Mouse (Mus musculus) heart, adult 18-20 months (tissue): ENCODE results near the gene Isoc2b. TPM values are rescaled to one million over a fixed set of nuclear protein-coding genes. Genes with fewer than 3 reads are reported as not detected.
"Not testable (repeated sequence)": the region's sequence is repeated elsewhere in the genome, so short reads cannot be mapped to it uniquely, and the experiment has no call there.

Experiments
- DNase-seq, 2 experiments: peaks; one replicate each; pipeline ENCODE4 v3.0.0; 2021 to 2022; ENCODE audit warnings: mixed read lengths in 1 of 2
- total RNA-seq, 2 experiments: library from RNA; stranded (reverse); gene quantifications; 2 replicates each; pipeline ENCODE4 v1.2.3; 2021

Isoc2b gene
- total RNA-seq, 2 experiments from 2014 or later: 3.5 to 6.3 TPM

DNA sequence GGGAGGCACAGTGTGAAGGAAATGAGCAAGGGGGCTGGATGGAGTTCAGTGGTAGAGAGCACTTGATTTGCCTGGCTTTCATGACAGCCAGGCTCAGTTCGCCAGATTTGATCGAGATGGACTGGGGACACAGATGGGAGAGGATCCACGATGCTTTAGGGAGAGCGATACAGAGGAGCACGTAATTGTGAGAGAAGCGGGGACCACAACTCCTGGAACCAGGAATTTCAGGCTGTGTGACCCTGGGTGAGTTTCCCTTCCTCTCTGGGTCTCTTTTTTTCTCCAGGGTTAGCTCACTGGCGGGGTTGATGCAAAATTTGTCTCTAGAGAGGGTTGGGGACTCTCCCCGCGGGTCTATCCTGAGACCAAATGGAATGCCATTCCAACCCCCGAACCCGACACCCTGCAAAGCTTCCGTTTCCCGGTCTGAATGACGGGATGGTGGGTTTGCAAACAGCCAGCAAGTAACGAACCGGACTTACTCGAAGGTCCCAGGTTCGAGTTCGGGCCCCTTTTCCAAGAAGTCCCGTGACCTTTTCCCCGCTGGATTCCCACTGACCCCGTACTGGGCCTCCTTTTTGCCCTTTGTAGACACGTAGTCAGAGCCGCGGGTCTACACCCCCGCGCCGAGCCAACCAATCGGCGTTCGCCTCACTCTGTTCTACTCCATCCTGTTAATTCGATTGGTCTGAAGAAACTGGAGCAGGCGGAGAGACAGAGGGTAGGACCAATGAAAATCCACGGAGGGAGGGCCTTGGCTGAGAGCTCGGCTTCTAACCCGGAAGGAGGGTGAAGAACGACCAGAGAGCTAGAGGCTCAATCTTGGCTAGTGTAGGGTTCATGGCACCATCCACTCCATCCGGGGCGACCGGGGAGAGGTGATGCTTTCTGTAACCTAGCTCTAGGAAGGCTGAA, 4.2 kb downstream of the Isoc2b start:
- peak; percentile 99 for DNase-seq

DNA sequence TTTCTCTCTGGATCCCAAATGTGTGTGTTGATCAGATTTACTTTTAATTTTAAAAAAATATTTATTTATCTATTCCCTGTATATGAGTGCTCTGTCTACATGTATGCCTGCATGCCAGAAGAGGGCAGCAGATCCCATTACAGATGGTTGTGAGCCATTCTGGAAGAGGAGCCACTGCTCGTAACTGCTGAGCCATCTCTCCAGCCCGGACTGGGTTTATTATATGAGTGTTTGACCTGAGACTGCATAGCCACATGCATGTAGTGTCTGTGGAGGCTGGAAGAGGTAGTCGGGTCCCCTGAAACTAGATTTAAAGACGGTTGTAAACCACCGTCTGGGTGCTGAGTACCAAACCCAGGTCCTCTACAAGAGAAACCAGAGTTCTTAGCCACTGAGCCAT, 5.0 kb downstream of the Isoc2b start:
- peak; percentile 45 to 53 for DNase-seq

DNA sequence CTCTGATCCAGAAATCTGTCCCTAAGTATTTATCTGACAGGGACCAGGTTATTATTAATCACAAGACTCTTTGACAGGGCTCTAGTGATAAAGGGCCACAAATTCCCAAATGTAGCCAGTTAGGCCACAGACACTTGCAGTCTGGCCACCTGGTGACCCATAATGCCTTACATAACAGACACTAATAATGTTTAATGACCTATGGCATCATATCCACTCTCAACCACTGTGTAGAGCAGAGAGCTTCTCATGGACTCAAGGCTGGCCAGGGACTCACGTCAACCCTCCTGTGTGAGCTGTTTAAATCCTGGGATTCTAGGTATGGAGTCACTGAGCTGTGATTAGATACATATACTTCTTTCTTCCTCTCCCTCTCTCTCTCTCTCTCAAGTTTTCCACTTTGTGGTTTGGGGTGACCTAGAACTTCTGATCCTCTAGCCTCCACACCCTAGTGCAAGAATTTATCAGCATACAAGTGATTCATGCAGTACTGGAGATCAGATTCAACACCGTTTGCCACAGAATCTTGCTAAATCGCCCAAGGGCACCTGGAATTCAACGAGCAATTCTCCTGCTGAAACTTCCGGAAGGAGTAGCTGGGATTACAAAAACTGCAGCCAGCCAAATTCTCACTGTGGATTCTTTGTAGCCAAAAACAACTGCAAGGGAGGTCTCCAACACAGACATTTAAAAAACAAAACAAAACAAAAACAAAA, 5.8 kb downstream of the Isoc2b start:
- no peak for DNase-seq

DNA sequence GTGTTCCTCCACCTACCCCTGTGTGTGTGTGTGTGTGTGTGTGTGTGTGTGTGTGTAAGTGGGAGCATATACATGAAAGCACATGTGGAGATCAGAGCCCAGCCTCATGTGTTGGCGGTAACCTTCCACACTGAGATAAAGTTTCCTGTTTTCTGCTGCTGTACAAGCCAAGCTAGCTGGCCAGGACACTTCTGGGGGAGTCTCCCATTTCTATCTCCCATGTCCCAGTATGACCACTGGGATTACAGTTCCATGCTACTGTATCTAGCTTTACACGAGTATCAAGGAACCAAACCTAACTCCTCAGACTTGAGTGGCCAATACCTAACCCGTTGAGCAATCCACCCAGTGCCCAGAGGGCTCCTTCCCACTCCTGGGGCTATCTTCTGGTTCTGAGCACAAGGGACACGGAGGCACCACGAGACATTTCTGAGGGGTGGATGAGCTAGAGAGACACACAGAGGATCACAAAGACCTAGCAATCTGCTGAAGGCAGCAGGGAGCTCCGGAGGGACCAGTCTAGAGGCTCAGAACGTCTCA, 6.4 kb downstream of the Isoc2b start:
- DNase-seq: peak; percentile 23 to 25

DNA sequence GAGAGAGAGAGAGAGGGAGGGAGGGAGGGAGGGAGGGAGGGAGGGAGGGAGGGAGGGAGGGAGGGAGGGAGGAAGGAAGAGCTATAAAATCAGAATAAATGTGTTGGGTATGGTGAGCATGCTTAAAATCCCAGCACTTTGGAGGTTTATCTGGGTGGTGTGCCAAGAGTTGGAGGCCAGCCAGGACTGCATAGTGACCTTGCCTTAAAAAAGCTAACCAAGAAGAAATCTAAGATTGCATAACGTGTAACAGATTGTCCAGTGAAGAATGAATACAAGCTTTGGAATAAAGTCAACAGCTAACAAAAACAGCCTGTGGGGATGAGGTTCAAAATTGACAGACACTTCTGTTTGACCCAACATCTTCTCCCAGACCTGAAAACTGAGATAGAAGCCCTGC, 7.0 kb downstream of the Isoc2b start:
- DNase-seq: peak; percentile 81 to 89

DNA sequence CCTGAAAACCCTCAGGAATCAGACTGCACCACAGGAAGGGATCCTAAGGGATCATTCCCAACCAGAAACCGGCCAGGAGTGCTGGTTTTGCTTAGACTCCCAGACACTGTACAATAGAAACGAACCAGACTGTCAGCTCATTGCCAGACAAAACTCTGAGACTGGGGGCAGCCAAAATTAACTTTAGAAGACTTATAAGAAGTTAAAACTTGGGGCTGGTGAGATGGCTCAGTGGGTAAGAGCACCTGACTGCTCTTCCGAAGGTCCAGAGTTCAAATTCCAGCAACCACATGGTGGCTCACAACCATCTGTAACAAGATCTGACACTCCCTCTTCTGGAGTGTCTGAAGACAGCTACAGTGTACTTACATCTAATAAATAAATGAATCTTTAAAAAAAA, 9.1 kb downstream of the Isoc2b start:
- not testable (repeated sequence) for DNase-seq

DNA sequence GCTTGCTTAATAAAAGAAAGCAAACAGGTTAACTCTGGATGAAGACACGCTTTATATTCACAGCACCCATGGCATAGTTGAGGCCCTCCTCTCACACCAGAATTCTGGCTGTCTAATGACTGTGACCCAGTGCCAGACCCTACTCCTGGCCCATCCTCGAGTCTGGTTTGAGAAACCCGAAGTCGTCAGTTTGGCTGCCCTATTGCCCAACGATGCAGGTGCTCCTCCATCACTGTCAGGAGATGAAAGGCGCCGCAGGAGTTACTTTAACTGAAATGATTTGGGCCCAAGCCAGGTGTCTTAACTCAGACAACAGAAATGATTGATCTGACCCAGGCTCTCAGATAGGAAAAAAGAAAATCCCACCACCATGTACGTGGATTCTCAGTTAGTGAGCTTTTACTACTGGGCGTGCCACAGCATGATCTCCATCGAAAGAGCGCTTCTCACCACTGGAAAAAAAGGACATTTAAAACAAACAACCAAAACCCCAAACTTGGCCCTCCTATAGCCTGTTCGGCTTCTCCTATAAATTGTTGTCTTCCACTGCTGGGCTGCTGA, 10.6 kb downstream of the Isoc2b start:
- no peak for DNase-seq

DNA sequence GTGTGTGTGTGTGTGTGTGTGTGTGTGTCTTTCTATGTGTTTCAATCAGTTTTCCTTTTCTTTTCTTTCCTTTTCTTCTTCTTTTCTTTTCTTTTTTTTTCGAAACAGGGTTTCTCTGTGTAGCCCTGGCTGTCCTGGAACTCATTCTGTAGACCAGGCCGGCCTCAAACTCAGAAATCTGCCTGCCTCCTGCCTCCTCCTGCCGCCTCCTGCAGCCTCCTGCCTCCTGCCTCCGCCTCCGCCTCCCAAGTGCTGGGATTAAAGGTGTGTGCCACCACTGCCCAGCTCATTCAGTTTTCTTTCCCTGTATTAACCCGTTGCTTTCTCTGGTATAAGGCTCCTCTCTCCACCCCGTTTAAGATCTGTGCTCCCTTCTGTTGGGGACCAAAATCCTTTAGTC, 12.7 kb downstream of the Isoc2b start:
- no peak for DNase-seq

DNA sequence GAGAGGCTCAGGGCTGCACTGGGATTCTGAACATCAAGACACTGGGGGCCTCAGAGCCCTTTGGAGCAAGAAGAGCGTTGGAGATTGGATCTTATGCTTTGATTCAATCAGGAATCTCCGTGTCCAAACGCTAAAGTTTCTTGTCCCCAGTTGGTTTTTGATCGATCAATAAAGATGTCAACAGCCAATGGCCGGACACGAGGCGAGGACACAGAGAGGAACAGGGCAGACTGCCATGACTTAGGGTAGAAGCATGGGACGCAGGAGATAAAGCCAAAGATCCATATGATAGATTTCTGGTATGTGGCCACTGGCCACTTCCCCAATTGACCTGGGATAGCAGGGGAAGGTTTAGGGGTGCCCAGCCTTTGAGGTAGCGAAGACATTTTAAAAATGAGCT, 13.6 kb downstream of the Isoc2b start:
- no peak for DNase-seq

DNA sequence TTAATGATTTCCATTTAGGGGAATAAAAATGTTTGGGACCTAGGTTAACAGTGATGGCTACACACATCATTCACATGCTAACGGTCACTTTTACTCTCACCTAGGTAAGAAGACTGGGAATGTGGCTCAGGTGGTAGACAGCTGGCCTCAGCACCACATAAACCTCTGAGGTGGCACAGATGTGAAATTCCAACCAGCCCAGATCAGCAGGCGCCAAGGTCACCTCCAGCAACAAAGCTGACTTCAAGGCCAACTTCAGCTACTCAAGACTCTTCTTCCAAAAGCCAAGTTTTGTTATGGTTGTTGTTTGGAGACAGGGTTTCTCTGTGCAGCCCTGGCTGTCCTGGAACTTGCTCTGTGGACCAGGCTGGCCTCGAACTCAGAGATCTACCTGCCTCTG, 16.4 kb downstream of the Isoc2b start:
- no peak for DNase-seq

DNA sequence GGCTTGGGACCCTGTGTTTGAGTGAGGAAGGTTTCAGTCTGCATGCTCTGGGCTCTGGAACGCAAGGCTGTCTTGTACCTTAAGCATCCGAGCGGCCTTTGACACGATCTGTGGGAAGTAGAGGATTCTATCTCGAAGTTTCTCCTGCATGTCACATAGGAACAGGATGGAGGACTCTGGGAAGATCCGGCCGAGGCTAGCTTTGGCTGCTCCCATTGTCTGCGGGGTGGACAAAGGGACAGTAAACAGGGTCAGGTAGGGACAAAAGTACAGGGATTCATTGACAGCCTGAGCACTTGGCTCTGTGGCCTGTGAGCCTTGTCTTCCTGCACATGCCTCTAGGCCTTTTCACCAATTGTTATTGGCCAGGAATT, 18.8 kb downstream of the Isoc2b start:
- DNase-seq: no peak

DNA sequence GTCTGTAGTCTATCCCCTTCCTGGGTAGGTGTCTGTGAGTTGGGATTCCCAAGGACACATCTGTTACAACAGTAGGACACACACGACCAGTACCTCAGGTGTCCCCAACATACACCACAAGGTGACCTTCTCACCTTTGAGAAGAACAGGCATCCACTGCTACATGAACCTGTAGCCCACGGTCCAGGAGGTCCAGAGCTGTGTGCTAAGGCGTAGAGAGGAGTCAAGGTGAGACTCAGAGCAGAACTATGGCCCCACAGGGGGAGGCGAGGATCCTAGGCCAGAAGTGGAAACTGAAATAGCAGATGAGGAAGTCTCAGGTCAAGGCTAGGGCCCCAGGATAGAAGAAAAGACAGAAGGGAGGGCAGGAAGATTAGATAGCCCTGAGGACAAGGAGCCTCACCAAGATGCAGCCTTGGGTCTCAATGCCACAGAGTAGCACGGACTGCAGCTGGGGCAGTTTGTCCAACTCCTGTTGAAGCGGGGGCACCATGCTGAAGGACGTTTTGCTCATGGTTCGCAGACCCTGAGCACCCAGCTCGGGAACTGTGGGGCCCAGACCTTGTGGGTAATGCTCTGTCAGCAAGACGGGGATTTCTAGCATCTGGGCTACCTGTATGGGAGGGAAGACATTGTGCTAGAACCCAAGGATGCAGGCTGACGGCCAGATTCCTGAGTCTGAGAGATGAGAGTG, 19.3 kb downstream of the Isoc2b start:
- no peak for DNase-seq

DNA sequence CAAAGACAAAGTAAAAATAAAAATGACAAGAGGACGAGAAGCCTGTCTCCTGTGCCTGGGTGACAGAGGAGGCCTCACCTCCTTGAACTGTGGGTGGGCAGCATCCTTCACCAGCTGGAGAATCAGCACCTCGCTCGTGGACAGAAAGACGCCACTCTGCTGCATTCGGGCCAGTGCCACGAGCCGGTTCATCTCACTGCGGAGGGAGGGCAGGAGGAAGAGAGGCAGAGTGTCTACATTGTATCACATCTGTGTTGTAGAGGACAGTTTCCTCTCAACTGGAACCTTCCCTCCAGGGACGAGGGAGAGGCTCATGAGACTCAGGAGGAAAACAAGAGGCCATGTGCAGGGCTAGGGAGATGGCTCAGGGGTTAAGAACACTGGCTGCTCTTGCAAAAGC, 20.7 kb downstream of the Isoc2b start:
- no peak for DNase-seq

DNA sequence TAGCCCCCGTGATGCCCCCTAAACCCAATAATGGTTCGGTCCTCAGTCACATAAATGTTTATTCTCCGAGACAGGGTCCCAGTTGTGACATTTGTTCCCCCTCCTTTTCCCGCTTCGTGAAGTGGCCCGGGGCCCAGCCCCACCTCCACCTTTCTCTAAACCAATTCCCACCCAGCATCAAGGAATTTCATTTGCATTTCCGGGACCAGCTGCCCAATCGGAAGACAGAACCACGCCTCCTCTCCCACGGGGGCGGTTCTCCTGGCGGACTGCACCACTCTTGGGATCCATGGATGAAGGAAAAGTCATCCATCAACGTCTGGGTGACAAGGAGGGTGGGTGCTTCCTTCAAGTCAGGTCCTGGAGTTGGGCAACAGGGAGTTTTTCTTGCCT, 25.1 kb downstream of the Isoc2b start:
- DNase-seq: peak; percentile 33 to 44

DNA sequence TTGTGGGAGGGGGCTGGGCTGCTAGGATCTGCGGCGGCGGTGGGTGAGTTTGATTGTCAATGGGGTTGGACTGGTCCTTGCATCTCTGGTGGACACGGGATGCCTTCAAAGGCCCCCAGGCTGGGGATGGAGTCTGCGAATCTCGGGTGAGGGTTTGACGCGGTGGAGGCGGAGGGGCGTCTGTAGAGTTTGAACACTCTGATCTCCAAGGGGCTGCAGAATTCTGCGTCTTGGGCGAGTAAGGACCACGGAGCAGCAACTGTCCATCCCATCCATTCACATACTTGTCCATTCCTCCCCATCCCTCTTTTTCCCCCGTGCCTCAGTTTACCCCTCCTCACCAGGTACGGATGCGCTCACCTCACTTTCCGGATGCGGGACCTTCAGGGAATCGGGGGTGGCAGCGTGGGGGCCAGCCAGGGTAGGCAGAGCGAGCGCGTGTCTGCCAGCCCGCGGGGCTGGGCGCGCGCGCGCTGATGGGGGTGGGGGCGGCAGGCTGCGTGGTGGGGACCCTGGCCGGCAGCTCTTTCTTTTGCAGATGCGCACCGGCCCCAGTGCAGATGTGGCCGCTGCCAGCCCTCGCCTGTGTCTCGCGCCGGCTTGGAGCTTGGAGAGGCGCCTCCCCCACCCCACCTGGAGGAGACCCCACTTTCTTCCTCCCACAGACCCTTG, 25.7 kb downstream of the Isoc2b start, which contains the start of gene Shisa7:
TSS of gene Shisa7 (minus strand) at position 452 of the 672 bp plus-strand sequence.
- DNase-seq: no peak

DNA sequence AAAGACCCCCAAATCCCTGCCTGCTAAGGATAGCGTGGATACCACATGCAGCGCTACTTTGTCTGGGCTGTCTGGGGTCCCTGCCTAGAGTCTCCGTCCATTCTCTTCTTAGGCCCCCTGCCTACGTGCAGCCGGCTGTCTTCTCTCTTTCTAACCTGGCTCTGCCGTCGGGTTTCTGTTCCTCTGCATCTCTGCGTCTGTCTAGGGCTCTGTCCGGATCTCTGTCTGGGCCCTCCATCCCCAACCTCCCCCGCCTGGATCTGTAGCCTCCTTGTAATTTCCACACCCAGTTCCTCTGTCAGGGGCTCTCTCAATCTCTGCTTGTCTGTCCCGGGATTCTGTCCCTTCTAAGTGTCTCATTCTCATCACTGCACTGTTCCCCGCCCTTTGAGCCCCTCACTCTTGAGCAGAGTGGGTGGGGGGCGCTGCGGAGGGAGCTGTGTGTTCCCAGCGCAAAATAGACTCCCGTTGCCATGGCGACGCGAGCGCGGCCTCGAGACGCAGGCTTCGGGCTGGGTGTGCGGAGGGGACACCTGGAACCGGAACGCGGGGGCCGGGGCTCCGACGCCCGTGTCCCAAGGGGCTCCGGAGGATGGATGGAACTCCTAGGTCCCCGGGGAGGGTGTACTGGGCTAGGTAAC, 26.3 kb downstream of the Isoc2b start:
- DNase-seq: no peak

DNA sequence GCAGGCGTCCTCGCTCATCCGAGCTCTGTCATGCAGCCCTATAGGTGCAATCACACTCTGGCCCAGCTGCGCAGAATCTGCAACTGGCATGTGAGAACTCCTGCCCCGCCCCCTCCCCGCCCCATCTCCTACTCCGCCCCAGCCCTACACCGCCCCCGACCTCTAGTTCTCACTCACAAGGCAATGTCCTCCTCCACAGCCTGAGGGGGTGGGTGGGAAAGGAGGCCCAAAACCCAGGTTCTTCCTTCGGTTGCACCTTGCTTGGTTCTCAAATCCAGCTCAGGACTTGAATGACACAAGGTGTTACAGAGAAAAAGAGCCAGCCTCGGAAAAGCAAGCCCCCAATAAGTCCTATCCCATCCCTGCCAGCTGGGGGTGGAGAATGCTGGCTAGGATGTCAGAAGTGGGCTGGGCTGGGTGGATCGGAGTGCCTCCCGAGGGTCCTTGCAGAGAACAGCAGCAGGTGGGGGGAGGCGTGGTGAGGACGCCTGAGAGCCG, 27.4 kb downstream of the Isoc2b start:
- no peak for DNase-seq

DNA sequence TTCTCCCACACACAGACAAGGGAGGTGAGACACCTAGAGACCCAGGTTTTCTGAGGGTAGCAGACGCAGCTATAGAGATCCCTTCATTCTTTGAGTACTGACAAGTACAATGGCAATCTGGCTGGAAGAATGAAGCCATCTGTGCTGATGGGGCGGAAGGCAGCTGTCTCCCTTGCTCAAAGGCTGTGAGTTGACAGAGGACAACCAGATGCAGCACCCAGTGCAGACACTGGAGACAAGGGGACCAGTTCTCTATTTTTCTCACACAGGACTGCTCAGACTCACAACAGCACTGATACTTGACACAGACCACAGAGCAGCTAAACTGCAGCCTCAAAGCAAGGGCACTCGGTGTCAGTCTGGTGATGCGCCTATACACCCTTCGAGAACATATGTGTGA, 28.0 kb downstream of the Isoc2b start:
- no peak for DNase-seq

DNA sequence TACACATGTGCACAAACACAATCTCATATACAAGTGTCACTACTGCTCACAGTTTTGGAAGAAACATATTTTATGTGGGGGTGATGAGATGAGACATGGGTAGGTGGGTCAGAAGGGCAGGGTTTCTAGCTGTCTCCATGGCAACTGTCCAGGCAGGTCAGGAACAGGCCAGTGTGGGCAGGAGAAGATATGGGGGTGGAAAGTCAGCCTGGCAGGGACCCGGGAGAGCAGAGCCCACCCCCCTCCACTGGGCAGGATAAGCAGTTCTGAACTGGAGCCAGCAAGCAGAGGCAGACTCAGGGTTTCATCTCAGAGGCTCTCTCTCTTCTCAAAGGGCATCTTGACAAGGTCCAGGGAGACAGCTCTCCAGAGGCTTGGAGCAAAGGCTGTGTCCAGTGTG, 32.4 kb downstream of the Isoc2b start:
- no peak for DNase-seq

DNA sequence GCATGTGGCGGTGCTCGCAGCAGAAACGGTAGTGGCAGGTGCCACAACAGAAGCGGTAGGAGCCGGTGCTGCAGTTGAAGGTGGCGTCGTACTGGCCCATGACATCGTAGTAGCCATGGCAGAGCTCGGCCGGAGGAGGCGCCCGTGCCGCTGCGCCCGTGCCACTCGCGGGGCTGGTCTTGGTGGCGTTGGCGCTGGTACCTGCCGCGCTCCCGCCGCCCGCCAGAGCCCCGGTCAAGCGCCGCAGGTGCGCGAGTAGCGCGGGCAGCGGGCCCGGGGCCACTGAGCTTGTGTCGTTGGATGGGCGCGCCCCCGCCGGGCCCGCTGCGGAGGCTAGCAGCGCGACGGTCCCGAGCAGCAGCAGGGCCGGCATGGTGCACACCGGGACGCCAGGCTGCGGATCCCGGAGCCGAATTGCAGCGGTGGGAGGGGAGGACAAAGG, 33.7 kb downstream of the Isoc2b start:
- peak; percentile 34 to 46 for DNase-seq
